Mouse (Mus musculus) MEL (cell line): Measurements from ENCODE around the gene Mettl23. TPM values are rescaled to one million over a fixed set of nuclear protein-coding genes. Genes with fewer than 3 reads are reported as not detected.

Source experiments
- DNase-seq: peaks from one replicate; pipeline ENCODE4 v3.0.0; 2011; ENCODE audit warnings: low read depth, low spot score
- H3K27ac ChIP-seq: 2 replicates; pipeline ENCODE4 v1.5.1; 2012; ENCODE audit warnings: low read depth, mild to moderate bottlenecking, control low read depth, low read length, moderate library complexity; ENCODE audit not compliant: control insufficient read depth
- H3K27me3 ChIP-seq, 2 experiments: fragments of 150-350 bp in 1 of 2; sonication (generic) in 1 of 2; 2 replicates each; pipeline ENCODE4 v1.6.1; 2012; ENCODE audit warnings: low read length in 2 of 2, mild to moderate bottlenecking in 2 of 2, improper control_type of control experiment in 1 of 2, moderate library complexity in 1 of 2; ENCODE audit not compliant: insufficient read depth in 2 of 2, control insufficient read depth in 1 of 2
- H3K36me3 ChIP-seq, 2 experiments: 2 replicates each; pipeline ENCODE4 v1.6.1; 2012 to 2014; ENCODE audit warnings: low read length in 2 of 2, improper control_type of control experiment in 1 of 2, inconsistent platforms in 1 of 2, mild to moderate bottlenecking in 1 of 2; ENCODE audit not compliant: insufficient read depth in 2 of 2, control insufficient read depth in 1 of 2
- H3K4me1 ChIP-seq, 2 experiments: fragments of 150-350 bp in 1 of 2; sonication (generic) in 1 of 2; 2 replicates each; pipeline ENCODE4 v1.6.1; 2012; ENCODE audit warnings: low read length in 2 of 2, improper control_type of control experiment in 1 of 2, mild to moderate bottlenecking in 1 of 2; ENCODE audit not compliant: insufficient read depth in 2 of 2, control insufficient read depth in 1 of 2
- H3K4me3 ChIP-seq, 2 experiments: fragments of 150-350 bp in 1 of 2; sonication (generic) in 1 of 2; 2 replicates each; pipeline ENCODE4 v1.5.1; 2012; ENCODE audit warnings: low read depth in 2 of 2, low read length in 2 of 2, mild to moderate bottlenecking in 2 of 2, moderate library complexity in 2 of 2, control low read depth in 1 of 2, improper control_type of control experiment in 1 of 2; ENCODE audit not compliant: control insufficient read depth in 1 of 2, insufficient read depth in 1 of 2
- H3K79me2 ChIP-seq: 2 replicates; pipeline ENCODE4 v1.6.1; 2012; ENCODE audit warnings: mild to moderate bottlenecking, low read length, moderate library complexity; ENCODE audit not compliant: control insufficient read depth, poor library complexity, insufficient read depth
- H3K9ac ChIP-seq: 2 replicates; pipeline ENCODE4 v1.6.1; 2012; ENCODE audit warnings: low read depth, mild to moderate bottlenecking, control low read depth, low read length, moderate library complexity; ENCODE audit not compliant: control insufficient read depth, poor library complexity, severe bottlenecking
- H3K9me3 ChIP-seq: fragments of 150-350 bp; sonication (generic); replicated peaks from 2 replicates; pipeline ENCODE4 v1.6.1; 2012; ENCODE audit warnings: mild to moderate bottlenecking, low read length, improper control_type of control experiment, moderate library complexity; ENCODE audit not compliant: insufficient read depth
- BHLHE40 ChIP-seq: IDR thresholded peaks from 2 replicates; pipeline ENCODE4 v1.6.1; 2012; ENCODE audit warnings: low read depth, mild to moderate bottlenecking, inconsistent platforms, low read length, improper control_type of control experiment, borderline replicate concordance
- CHD1 ChIP-seq: IDR thresholded peaks from 2 replicates; pipeline ENCODE4 v1.6.1; 2012; ENCODE audit warnings: low read depth, mild to moderate bottlenecking, inconsistent platforms, low read length, improper control_type of control experiment
- E2F4 ChIP-seq: IDR thresholded peaks from 2 replicates; pipeline ENCODE4 v1.6.1; 2011; ENCODE audit warnings: low read depth, low read length, improper control_type of control experiment, borderline replicate concordance
- EP300 ChIP-seq, 2 experiments: IDR thresholded peaks; 2 replicates each; pipeline ENCODE4 v1.6.1; 2011; ENCODE audit warnings: improper control_type of control experiment in 2 of 2, low read length in 2 of 2, low read depth in 1 of 2, mild to moderate bottlenecking in 1 of 2
- JUND ChIP-seq: IDR thresholded peaks from 2 replicates; pipeline ENCODE4 v1.6.1; 2011; ENCODE audit warnings: low read depth, mild to moderate bottlenecking, improper control_type of control experiment, low read length
- MAFK ChIP-seq: IDR thresholded peaks from 2 replicates; pipeline ENCODE4 v1.6.1; 2011; ENCODE audit warnings: low read depth, mild to moderate bottlenecking, low read length, improper control_type of control experiment, borderline replicate concordance
- MYC ChIP-seq: IDR thresholded peaks from 2 replicates; pipeline ENCODE4 v1.6.1; 2011; ENCODE audit warnings: low read depth, mild to moderate bottlenecking, low read length, improper control_type of control experiment, moderate library complexity
- RAD21 ChIP-seq: IDR thresholded peaks from 2 replicates; pipeline ENCODE4 v1.6.1; 2011; ENCODE audit warnings: mild to moderate bottlenecking, low read depth, low read length, improper control_type of control experiment
- RCOR1 ChIP-seq: IDR thresholded peaks from 2 replicates; pipeline ENCODE4 v1.6.1; 2012; ENCODE audit warnings: low read depth, mild to moderate bottlenecking, inconsistent platforms, low read length, improper control_type of control experiment
- TCF12 ChIP-seq: IDR thresholded peaks from 2 replicates; pipeline ENCODE4 v1.6.1; 2014; ENCODE audit warnings: low read depth, mild to moderate bottlenecking, inconsistent platforms, low read length, improper control_type of control experiment, moderate library complexity
- USF2 ChIP-seq, 2 experiments: IDR thresholded peaks; 2 replicates each; pipeline ENCODE4 v1.6.1; 2011 to 2012; ENCODE audit warnings: improper control_type of control experiment in 2 of 2, low read length in 2 of 2, borderline replicate concordance in 1 of 2, inconsistent platforms in 1 of 2, low read depth in 1 of 2, mild to moderate bottlenecking in 1 of 2; ENCODE audit not compliant: insufficient read depth in 1 of 2
- ZC3H11A ChIP-seq: IDR thresholded peaks from 2 replicates; pipeline ENCODE4 v1.6.1; 2012; ENCODE audit warnings: low read depth, mild to moderate bottlenecking, inconsistent platforms, low read length, improper control_type of control experiment
- polyA plus RNA-seq, 2 experiments: library from polyadenylated mRNA; stranded (reverse) in 1 of 2; unstranded in 1 of 2; fragments of >175 nt in 1 of 2; fragments of >200 nt in 1 of 2; gene quantifications; 2 replicates each; pipeline versions ENCODE4 v1.2.1 to v1.2.4; 2012; ENCODE audit warnings: low replicate concordance in 2 of 2, low read depth in 1 of 2; ENCODE audit not compliant: insufficient read length in 2 of 2, insufficient read depth in 1 of 2, missing spikeins in 1 of 2
- total RNA-seq: library from RNA; depleted of rRNA; stranded (reverse); fragments of 300-350 nt; gene quantifications from 2 replicates; pipeline ENCODE4 v1.2.3, GENCODE M21; 2012

Gene Mettl23
- total and polyA plus RNA-seq, 3 experiments = 58.5 to 69.9 TPM; not detected in 1

DNA sequence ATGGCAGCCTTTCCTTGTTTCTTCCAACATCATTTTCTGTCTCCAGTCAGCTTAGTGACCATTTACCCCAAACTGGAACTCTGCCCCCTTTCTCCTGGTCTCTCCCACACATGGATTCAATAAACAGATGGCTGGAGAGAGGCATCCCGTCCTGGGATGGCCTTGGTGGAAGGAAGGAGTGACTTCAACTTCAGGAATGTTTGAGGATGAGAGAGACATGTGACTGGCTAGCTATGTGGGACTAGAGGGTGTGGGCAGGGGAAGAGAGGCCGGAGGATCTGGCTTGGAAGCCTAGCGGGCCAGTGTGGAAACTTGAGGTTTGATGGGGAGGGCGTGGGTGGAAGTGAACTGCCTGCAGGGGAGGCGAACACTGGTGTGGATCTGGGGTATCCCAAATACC, 26.3 kb upstream of the Mettl23 start (continued):
- TF ChIP-seq BHLHE40 (no peak), E2F4 (no peak), TCF12 (no peak)

DNA sequence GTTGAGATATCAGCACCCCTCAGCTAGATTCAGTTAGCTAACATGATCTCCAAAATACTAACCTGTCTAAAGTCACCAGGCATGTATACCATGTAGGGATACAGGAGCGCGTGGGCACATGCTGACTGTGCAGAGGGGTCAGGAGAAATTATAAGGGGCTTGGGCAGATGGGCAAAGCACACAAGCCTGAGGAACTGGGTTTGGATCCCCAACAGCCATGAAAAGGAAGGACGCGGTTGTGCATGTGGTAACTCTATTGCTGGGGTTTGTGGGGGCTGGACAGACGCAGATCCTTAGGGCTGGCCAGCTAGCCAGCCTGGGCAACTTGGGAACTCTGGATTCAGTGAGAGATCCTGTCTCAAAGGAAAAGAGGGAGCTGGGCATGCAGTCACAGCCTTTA, 25.5 kb upstream of the Mettl23 start:
- TF ChIP-seq ZC3H11A (no peak), MAFK (no peak), BHLHE40 (no peak), RCOR1 (no peak), MYC (no peak), EP300 (IDR thresholded peaks at IDR 0.05; ENCODE audit: low read depth in 1 of 2, low read length in 2 of 2) (no peak), JUND (no peak)
- no peaks in the 10 kb centered on the region for H3K79me2 ChIP-seq
- H3K36me3 ChIP-seq = no peaks in the 10 kb centered on the region
- no peak overlapping the region for H3K27ac ChIP-seq
- no peak for DNase-seq
- no peaks in the 10 kb centered on the region for H3K4me1 ChIP-seq
- no peak overlapping the region for H3K4me3 ChIP-seq
- no peaks in the 10 kb centered on the region for H3K9me3 ChIP-seq
- no peaks in the 10 kb centered on the region; a peak in 1 of 4 replicates for H3K27me3 ChIP-seq
- no peak overlapping the region for H3K9ac ChIP-seq

DNA sequence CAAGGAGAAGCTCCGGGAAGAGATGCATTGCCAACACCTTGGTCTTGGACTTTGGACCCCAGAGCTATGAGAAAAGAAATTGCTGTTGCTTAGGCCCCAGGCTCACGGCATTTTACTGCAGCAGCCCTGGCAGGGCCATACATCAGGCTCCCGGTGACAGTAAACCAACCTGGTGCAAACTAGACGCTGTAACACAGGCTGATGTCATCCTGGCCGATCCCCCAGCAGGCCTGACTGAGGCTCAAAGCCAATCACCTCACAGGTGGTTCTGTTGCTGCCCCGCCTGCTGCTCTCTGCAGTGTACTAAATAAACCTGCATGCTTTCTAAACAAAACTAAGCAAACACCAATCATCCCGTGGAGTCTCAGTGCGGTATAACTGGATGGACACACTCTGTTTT, 24.4 kb upstream of the Mettl23 start:
- no peak for DNase-seq
- H3K36me3 ChIP-seq = no peaks in the 10 kb centered on the region
- TF ChIP-seq RAD21 = no peak
- TF ChIP-seq E2F4 = no peak
- TF ChIP-seq CHD1 = no peak
- no peak for TF ChIP-seq USF2 (IDR thresholded peaks at IDR 0.05; ENCODE audit: borderline replicate concordance in 1 of 2, insufficient read depth in 1 of 2, low read depth in 1 of 2, low read length in 2 of 2)
- TF ChIP-seq, all 39 proteins: peak for 0
- no peak overlapping the region for H3K4me3 ChIP-seq
- H3K9ac ChIP-seq = no peak overlapping the region
- H3K79me2 ChIP-seq = no peaks in the 10 kb centered on the region
- no peaks in the 10 kb centered on the region for H3K4me1 ChIP-seq
- H3K9me3 ChIP-seq = no peaks in the 10 kb centered on the region
- H3K27ac ChIP-seq = no peak overlapping the region
- H3K27me3 ChIP-seq = no peaks in the 10 kb centered on the region; a peak in 2 of 4 replicates

DNA sequence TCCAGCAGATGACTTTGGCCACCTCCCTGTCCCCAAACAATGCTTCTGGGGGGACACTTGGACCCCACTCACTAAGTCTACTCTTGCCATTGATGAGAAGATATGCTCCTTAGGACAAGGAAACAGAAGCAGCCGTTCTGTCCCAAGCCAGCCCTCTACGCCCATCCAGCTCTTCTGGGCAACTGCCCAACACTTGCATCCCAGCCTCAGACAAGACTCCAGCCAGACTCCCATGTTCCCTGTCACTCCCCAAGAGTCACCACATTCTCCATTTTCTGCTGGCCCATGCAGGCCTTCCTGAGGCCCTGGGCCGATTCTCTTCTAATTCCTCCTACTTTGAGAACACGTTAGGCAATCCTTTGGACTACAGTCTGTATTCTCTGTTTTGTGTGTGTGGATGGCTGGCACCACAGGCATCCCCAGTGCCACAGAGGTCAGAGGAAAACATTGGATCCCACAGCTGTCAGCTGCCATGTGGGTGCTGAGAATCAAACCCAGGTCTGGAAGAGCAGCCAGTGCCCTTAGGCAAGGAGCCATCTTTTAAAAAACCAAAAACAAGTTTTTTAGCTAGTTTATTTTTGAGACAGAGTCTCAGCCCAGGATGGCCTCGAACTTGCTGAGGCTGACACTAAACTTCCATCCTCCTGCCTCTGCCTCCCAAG, 23.0 kb upstream of the Mettl23 start:
- Histone ChIP-seq H3K27ac (no peak overlapping the region), H3K4me3 (no peak overlapping the region), H3K9me3 (no peaks in the 10 kb centered on the region), H3K9ac (no peak overlapping the region), H3K4me1 (no peaks in the 10 kb centered on the region), H3K27me3 (no peaks in the 10 kb centered on the region; a peak in 2 of 4 replicates), H3K79me2 (no peaks in the 10 kb centered on the region), H3K36me3 (no peaks in the 10 kb centered on the region)
- DNase-seq = no peak
- no peak for TF ChIP-seq BHLHE40
